7 mouse cellular contexts compared by ENCODE assay signal in the genomic region with DNA sequence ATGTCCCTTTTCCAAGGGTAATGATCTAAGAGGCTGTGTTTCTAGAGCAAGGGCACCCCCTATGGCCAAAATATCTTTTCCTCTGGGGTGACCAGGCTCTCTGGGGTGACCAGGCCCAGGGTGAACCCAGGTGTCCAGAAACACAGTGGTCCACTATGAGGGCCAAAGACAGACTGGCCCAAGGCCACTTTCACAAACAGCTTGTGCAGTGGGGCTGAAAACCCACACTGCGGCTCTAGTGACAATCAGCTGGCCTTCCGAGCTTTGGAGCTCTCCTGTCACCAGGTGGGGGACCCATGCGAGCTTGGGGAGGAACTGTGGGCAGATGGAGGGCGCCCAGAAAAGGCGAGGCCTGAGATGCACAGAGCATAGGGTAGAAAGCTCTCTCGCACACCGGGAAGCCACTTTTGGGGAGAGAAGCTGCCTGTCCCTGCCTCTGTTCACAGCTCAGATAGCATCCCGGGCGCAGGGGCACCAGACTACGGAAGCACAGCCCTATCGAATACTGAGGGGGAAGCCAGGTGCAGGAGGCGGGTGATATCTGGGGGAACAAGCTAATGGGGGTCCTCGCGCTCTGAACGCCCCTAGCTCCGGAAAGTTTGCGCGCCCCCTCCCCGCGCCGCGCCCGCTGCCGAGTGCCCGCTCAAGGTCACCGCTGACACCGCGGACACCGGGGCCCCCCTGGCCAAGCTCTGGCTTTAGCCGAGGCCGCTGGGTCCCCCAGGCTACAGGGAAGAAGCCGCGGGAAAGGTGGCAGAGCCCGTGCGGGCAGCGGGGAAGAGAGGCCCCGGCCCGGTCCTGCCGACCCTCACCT. TPM values are rescaled to one million over a fixed set of nuclear protein-coding genes. Genes with fewer than 3 reads are reported as not detected.
DNase-seq lines count a peak whose midpoint lies in the region; ATAC-seq lines count a peak whose summit lies in the region.

No protein-coding gene starts in this region.

- H3K4me1 ChIP-seq in embryonic facial prominence, embryonic 11.5 days (ENCODE audit: control insufficient read depth, insufficient read depth, low read length): no peaks in the 10 kb centered on the region
- no peaks in the 10 kb centered on the region for H3K4me1 ChIP-seq in intestine, embryonic 14.5 days (replicated peaks; ENCODE audit: control insufficient read depth, insufficient read depth, low read length)
- H3K4me1 ChIP-seq in limb, embryonic 12.5 days (replicated peaks): peaks cover 10% of the 10 kb centered on the region

- H3K4me2 ChIP-seq in embryonic facial prominence, embryonic 11.5 days (ENCODE audit: low read depth, low read length): peak overlapping the region; percentile 96
- peak overlapping the region; percentile 61 for H3K4me2 ChIP-seq in intestine, embryonic 14.5 days (ENCODE audit: low read length)
- H3K4me2 ChIP-seq in limb, embryonic 12.5 days: peak overlapping the region; percentile 88

- H3K9me3 ChIP-seq in embryonic facial prominence, embryonic 11.5 days (replicated peaks; ENCODE audit: control insufficient read depth, low read length): no peaks in the 10 kb centered on the region
- H3K9me3 ChIP-seq in intestine, embryonic 14.5 days (ENCODE audit: control insufficient read depth, low read length): no peaks in the 10 kb centered on the region
- no peaks in the 10 kb centered on the region for H3K9me3 ChIP-seq in limb, embryonic 12.5 days

- H3K4me3 ChIP-seq in embryonic facial prominence, embryonic 11.5 days (ENCODE audit: low read depth, low read length): peak overlapping the region; percentile 42
- H3K4me3 ChIP-seq in intestine, embryonic 14.5 days (ENCODE audit: low read depth, low read length): peak overlapping the region; percentile 33
- peak overlapping the region; percentile 49 for H3K4me3 ChIP-seq in limb, embryonic 12.5 days (replicated peaks)

- no peak overlapping the region for H3K27ac ChIP-seq in embryonic facial prominence, embryonic 11.5 days (replicated peaks; ENCODE audit: low read depth, low read length)
- H3K27ac ChIP-seq in intestine, embryonic 14.5 days (ENCODE audit: low read depth): no peak overlapping the region
- no peak overlapping the region for H3K27ac ChIP-seq in limb, embryonic 12.5 days

- H3K27me3 ChIP-seq in embryonic facial prominence, embryonic 11.5 days (ENCODE audit: control insufficient read depth, insufficient read depth, low read length): peaks cover 31% of the 10 kb centered on the region
- peaks cover 68% of the 10 kb centered on the region for H3K27me3 ChIP-seq in intestine, embryonic 14.5 days (replicated peaks; ENCODE audit: control insufficient read depth, insufficient read depth, low read length)
- H3K27me3 ChIP-seq in limb, embryonic 12.5 days: peaks cover 89% of the 10 kb centered on the region

- no peak; the same call in 1 of the 2 replicates for ATAC-seq in embryonic facial prominence, embryonic 11.5 days (replicated peaks; ENCODE audit: insufficient number of reproducible peaks, low FRiP score, low TSS enrichment, low read depth)
- no peak for ATAC-seq in intestine, embryonic 14.5 days (replicated peaks; ENCODE audit: low FRiP score, low TSS enrichment, low read depth)
- no peak for ATAC-seq in limb, embryonic 12.5 days (ENCODE audit: insufficient number of reproducible peaks, insufficient read depth, low FRiP score, low TSS enrichment, low read depth)

- under 1% methylated on average over 31 of the region's 39 CpGs for WGBS in embryonic facial prominence, embryonic 11.5 days
- under 1% methylated on average over 39 of the region's 39 CpGs for WGBS in intestine, embryonic 14.5 days
- 2% methylated on average over 37 of the region's 39 CpGs for WGBS in limb, embryonic 12.5 days

- DNase-seq in ES-CJ7 (ENCODE audit: low read depth, low spot score): peak; percentile 15
- peak; percentile 42 for DNase-seq in adrenal gland, adult 2 months
- DNase-seq in embryonic facial prominence, embryonic 11.5 days (ENCODE audit: low spot score): peak; percentile 13
- peak; percentile 52 for DNase-seq in intestine, embryonic 14.5 days (ENCODE audit: low spot score)
- peak; percentile 51 for DNase-seq in right cerebral cortex, postnatal 14 days
- no peak for DNase-seq in adipocyte (ENCODE audit: low spot score)

- H3K36me3 ChIP-seq in embryonic facial prominence, embryonic 11.5 days (replicated peaks; ENCODE audit: control insufficient read depth, insufficient read depth, low read depth, low read length): no peaks in the 10 kb centered on the region
- H3K36me3 ChIP-seq in intestine, embryonic 14.5 days (ENCODE audit: control insufficient read depth, insufficient read depth, low read length): no peaks in the 10 kb centered on the region
- H3K36me3 ChIP-seq in limb, embryonic 12.5 days: no peaks in the 10 kb centered on the region

- H3K9ac ChIP-seq in embryonic facial prominence, embryonic 11.5 days (replicated peaks; ENCODE audit: low read length): peak overlapping the region; percentile 55
- no peak overlapping the region for H3K9ac ChIP-seq in intestine, embryonic 14.5 days (ENCODE audit: low read length)
- peak overlapping the region; percentile 48 for H3K9ac ChIP-seq in limb, embryonic 12.5 days (replicated peaks)

RNA-seq across cellular contexts. Expression of gene Atp2b2, which starts 1.1 kb away (rescaled TPM):
- 1 to 10 TPM; 3.9 to 8.5 TPM for total RNA-seq in adrenal gland, adult 2 months (2021)
- 1.5 and 2.1 TPM in 2 replicates for polyA plus RNA-seq in adrenal gland, adult 2 months (2012; rRNA removed)
- 0.95 and 1.6 TPM in 2 replicates for polyA plus RNA-seq in embryonic facial prominence, embryonic 11.5 days (2014; fragmentation: Nextera tagmentation; extraction: Ambion mirVana)
- 1.2 and 1.7 TPM in 2 replicates for polyA plus RNA-seq in intestine, embryonic 14.5 days (2014; fragmentation: Nextera tagmentation; extraction: Ambion mirVana)
- polyA plus RNA-seq in limb, embryonic 12.5 days (2016; fragmentation: Nextera tagmentation; extraction: Ambion mirVana): 0.05 and 0.25 TPM in 2 replicates
